Mouse (Mus musculus): Measurements from ENCODE around the gene Hoxc5.

DNA sequence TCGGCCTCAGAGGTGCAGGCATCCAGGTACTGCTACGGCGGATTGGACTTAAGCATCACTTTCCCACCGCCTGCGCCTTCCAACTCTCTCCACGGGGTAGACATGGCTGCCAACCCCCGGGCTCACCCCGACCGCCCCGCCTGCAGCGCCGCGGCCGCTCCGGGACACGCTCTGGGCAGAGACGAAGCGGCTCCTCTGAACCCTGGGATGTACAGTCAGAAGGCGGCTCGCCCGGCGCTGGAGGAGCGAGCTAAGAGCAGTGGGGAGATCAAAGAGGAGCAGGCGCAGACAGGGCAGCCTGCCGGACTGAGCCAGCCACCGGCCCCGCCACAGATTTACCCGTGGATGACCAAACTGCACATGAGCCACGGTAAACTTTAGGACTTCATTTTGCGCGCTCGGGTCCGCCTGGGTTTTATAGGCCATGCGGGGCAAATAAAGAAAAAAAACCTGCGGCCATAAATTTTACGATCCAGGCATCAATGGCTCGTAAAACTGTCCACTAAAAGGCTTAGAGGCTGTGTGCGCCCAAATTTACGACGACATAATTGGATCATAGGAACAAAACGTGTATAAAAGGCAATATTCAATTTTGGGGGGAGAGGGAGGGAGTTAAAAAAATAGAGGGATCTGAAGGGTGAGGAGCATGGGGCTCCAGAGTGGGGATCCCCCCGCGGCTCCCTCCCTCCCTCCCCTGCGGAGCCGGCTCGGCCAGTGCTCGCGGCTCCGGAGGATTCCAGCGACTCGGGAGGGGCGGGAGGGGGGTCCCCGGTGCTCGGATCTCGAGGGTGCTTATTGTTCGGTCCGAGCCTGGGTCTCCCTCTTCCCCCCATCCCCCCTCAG lies 47.1 kb downstream of the Hoxc5 start:
- TF ChIP-seq CTCF (IDR thresholded peaks at IDR 0.05; ENCODE audit: insufficient read depth, low read depth, low read length) (no peak), POLR2A (IDR thresholded peaks at IDR 0.05; ENCODE audit: insufficient read depth, low read depth, low read length) (no peak)
